Mouse (Mus musculus): Measurements from ENCODE around the gene Irf2.

DNA sequence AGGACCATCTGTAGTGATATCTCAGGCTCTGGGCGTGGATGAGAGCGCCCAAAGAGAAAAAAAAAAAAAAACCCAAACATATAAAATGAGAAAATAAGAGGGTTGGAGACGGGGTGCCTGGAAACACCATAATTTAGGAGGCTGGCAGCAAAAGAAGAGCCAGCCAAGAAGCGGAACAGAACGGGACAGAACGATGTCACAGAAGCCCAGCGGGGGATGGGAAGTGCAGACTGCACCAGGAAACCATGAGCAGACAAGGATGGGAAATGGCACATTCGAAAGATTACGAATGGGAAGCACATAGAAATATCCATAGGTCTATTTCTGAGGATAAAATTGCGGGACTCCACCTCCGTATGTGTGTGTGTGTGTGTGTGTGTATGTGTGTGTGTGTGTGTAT is 4.0 kb upstream of the Irf2 start:
- TF ChIP-seq ZC3H11A (IDR thresholded peaks at IDR 0.05; ENCODE audit: low read depth, low read length) (no peak), POLR2A (IDR thresholded peaks at IDR 0.05; ENCODE audit: control insufficient read depth in 1 of 2, insufficient read depth in 1 of 2, low read depth in 1 of 2, low read length in 2 of 2, poor library complexity in 1 of 2) (no peak), POLR2AphosphoS2 (IDR thresholded peaks at IDR 0.05; ENCODE audit: low read length) (no peak), CHD1 (IDR thresholded peaks at IDR 0.05; ENCODE audit: low read depth, low read length) (no peak), MAFK (IDR thresholded peaks at IDR 0.05; ENCODE audit: borderline replicate concordance, low read depth, low read length) (no peak), EP300 (IDR thresholded peaks at IDR 0.05; ENCODE audit: low read depth in 1 of 2, low read length in 2 of 2) (no peak), E2F4 (IDR thresholded peaks at IDR 0.05; ENCODE audit: borderline replicate concordance, low read depth, low read length) (no peak)
